Mouse (Mus musculus) left cerebral cortex, postnatal 14 days (tissue): ENCODE measurements around the gene Ripor2. TPM values are rescaled to one million over a fixed set of nuclear protein-coding genes. Genes with fewer than 3 reads are reported as not detected.

Experiments
- total RNA-seq, 2 experiments: library from RNA; stranded (reverse); gene quantifications; 2 replicates each; pipeline ENCODE4 v1.2.3; 2021

The Ripor2 gene
- total RNA-seq, 2 experiments from 2014 or later = 74.2 to 75.5 TPM

Other genes with a start within 250 kb of the Ripor2 start
- gene Armh2, start 159.0 kb downstream of the Ripor2 start, total RNA-seq = under 1 TPM in 1 of 2 experiments, not detected in 1; 0.40 TPM
- 1 to 10 TPM; 2.4 to 3.1 TPM for gene Gmnn, start 179.7 kb downstream of the Ripor2 start, total RNA-seq
- gene BC005537, start 219.5 kb downstream of the Ripor2 start, total RNA-seq = 100 to 1,000 TPM; 172 to 188 TPM
- 10 to 100 TPM; 66.2 to 71.8 TPM for gene Acot13, start 249.4 kb downstream of the Ripor2 start, total RNA-seq
- 10 to 100 TPM; 18.7 to 20.9 TPM for gene Tdp2, start 249.5 kb downstream of the Ripor2 start, total RNA-seq